Mouse (Mus musculus) adrenal gland (tissue): ENCODE measurements around the gene Unk.

ENCODE experiments used
- intact Hi-C: fragments of 180-260 bp; cut with DNase I; formaldehyde crosslinking; loops from one replicate; pipeline ENCODE4 v1.15.1; 2025

The Unk gene

GRCm38 (mm10) chr11:116029086-116029865, 846 bp upstream of the Unk start:
- intact Hi-C loops, result no loop called here

- intact Hi-C loops, result loop anchor here (5.0 to 10.0 kb wide), 2 partner anchors 46 to 104 kb away; partner anchors contain the start of genes Mrpl38, Trim65 and Unc13d
These were observed 1.1 kb downstream of the Unk start for GRCm38 (mm10) chr11:116030898-116031845.

GRCm38 (mm10) chr11:116034584-116034983, 4.5 kb downstream of the Unk start:
- intact Hi-C loops, result loop anchor here (5.0 to 10.0 kb wide), 2 partner anchors 43 to 100 kb away; partner anchors contain the start of genes Mrpl38, Trim65 and Unc13d

- intact Hi-C loops, result loop anchor here (10.0 kb wide), 1 partner anchor 98 kb away; the partner anchor contains the start of genes Mrpl38 and Trim65
These were observed 6.5 kb downstream of the Unk start for GRCm38 (mm10) chr11:116036671-116037070.

- intact Hi-C loops, result loop anchor here (10.0 kb wide), 1 partner anchor 97 kb away; the partner anchor contains the start of genes Mrpl38 and Trim65
These were observed 7.7 kb downstream of the Unk start for GRCm38 (mm10) chr11:116037826-116038225.

- intact Hi-C loops, result no loop called here
These were observed 10.5 kb downstream of the Unk start for GRCm38 (mm10) chr11:116040593-116040992.

GRCm38 (mm10) chr11:116041833-116042232, 11.7 kb downstream of the Unk start:
- intact Hi-C loops, result no loop called here

- intact Hi-C loops, result no loop called here
These were observed 12.4 kb downstream of the Unk start for GRCm38 (mm10) chr11:116042372-116043138.

- intact Hi-C loops, result no loop called here
These were observed 13.2 kb downstream of the Unk start for GRCm38 (mm10) chr11:116043286-116043685.

GRCm38 (mm10) chr11:116045173-116045572, 15.1 kb downstream of the Unk start:
- intact Hi-C loops, result no loop called here

- intact Hi-C loops, result no loop called here
These were observed 19.5 kb downstream of the Unk start for GRCm38 (mm10) chr11:116049610-116050009.

GRCm38 (mm10) chr11:116050196-116050595, 20.1 kb downstream of the Unk start:
- intact Hi-C loops, result no loop called here

- intact Hi-C loops, result no loop called here
These were observed 23.5 kb downstream of the Unk start for GRCm38 (mm10) chr11:116053510-116054229.

- intact Hi-C loops, result no loop called here
These were observed 25.8 kb downstream of the Unk start for GRCm38 (mm10) chr11:116055873-116056272.

GRCm38 (mm10) chr11:116057237-116057881, 27.2 kb downstream of the Unk start:
- intact Hi-C loops, result no loop called here

GRCm38 (mm10) chr11:116058022-116058614, 28.0 kb downstream of the Unk start:
- intact Hi-C loops, result no loop called here

GRCm38 (mm10) chr11:116058868-116059690, 29.0 kb downstream of the Unk start:
- intact Hi-C loops, result no loop called here

- intact Hi-C loops, result no loop called here
These were observed 29.5 kb downstream of the Unk start for GRCm38 (mm10) chr11:116059691-116060025.

- intact Hi-C loops, result no loop called here
These were observed 30.5 kb downstream of the Unk start for GRCm38 (mm10) chr11:116060596-116060995.
